Mouse (Mus musculus) heart, postnatal 0 days (tissue): ENCODE data around the gene Cyren.

Experiments used
- CTCF ChIP-seq: IDR thresholded peaks from 2 replicates; pipeline ENCODE4 v1.5.1; 2016; ENCODE audit warnings: antibody characterized with exemption, control low read depth, low read depth
- EP300 ChIP-seq: IDR thresholded peaks from 2 replicates; pipeline ENCODE4 v1.6.1; 2016; ENCODE audit warnings: antibody characterized with exemption, low read depth

GRCm38 (mm10) chr6:34896168-34896780 is 18.4 kb upstream of the Cyren start:
- no peak for TF ChIP-seq CTCF
- no peak for TF ChIP-seq EP300
